Mouse (Mus musculus) Patski (cell line): Measurements from ENCODE around the gene Map3k7. TPM values are rescaled to one million over a fixed set of nuclear protein-coding genes. Genes with fewer than 3 reads are reported as not detected.

ENCODE experiments used
- ATAC-seq: fragments of 100-300 bp; one replicate; pipeline ENCODE4 v1.8.0; 2021
- CTCF ChIA-PET: fragments of 350-600 bp; sonication (Branson Sonifier 250); formaldehyde crosslinking; loops from one replicate; lab custom pipeline; 2022; ENCODE audit warnings: inconsistent platforms; lab: Charles Lee
- POLR2A ChIA-PET: fragments of 350-600 bp; sonication (Branson Sonifier 250); formaldehyde crosslinking; loops from one replicate; lab custom pipeline; 2022; ENCODE audit warnings: antibody characterized with exemption, inconsistent platforms; lab: Charles Lee
- DNase-seq: peaks from one replicate; pipeline ENCODE4 v3.0.0-alpha.2; 2011; ENCODE audit warnings: low read depth, low spot score
- H3K27me3 ChIP-seq: fragments of 371-371 bp; one replicate; pipeline ENCODE4 v1.5.1; 2021
- CTCF ChIP-seq: fragments of 100-300 bp; IDR thresholded peaks from one replicate; pipeline ENCODE4 v1.5.1; 2021
- in situ Hi-C: fragments of 300-500 bp; cut with MboI; formaldehyde crosslinking; loops from 3 replicates; pipeline ENCODE4 v1.11.1; 2018; ENCODE audit warnings: low pct_unique_long_range_greater_than_20kb, mixed read lengths
- polyA plus RNA-seq: library from polyadenylated mRNA; unstranded; gene quantifications from one replicate; pipeline ENCODE4 v1.2.3, GENCODE M21; 2021

The Map3k7 gene
- polyA plus RNA-seq, 1 experiment from 2014 or later, result 46.1 TPM

- CTCF ChIA-PET, result interaction anchor here (1.0 kb wide), 1 partner anchor 534 kb away, joined by 3 read pairs; no protein-coding TSS in a partner anchor
- H3K27me3 ChIP-seq, result no peaks in the 10 kb centered on the region
- no peak for TF ChIP-seq CTCF
- POLR2A ChIA-PET, result interaction anchor here (0.7 kb wide), 1 partner anchor 617 kb away, joined by 3 read pairs; no protein-coding TSS in a partner anchor
- in situ Hi-C loops, result loop anchor here (10.0 to 25.0 kb wide), 4 partner anchors 252 to 1059 kb away; no protein-coding TSS in a partner anchor
- DNase-seq, result no peak
- ATAC-seq, result no peak
Measured at GRCm38 (mm10) chr4:32053171-32053570, 89.3 kb downstream of the Map3k7 start.

GRCm38 (mm10) chr4:32055151-32056052 is 91.5 kb downstream of the Map3k7 start:
- POLR2A ChIA-PET, result interaction anchor here (0.7 kb wide), 1 partner anchor 194 kb away, joined by 3 read pairs; no protein-coding TSS in a partner anchor
- peak; percentile 92 for TF ChIP-seq CTCF
- ATAC-seq (peak; percentile 91), DNase-seq (peak; percentile 57)
- CTCF ChIA-PET, result interaction anchor here (0.8 to 2.1 kb wide), 7 partner anchors 82 to 517 kb away, joined by 3 to 7 read pairs (median 3); no protein-coding TSS in a partner anchor
- no peaks in the 10 kb centered on the region for H3K27me3 ChIP-seq
- in situ Hi-C loops, result loop anchor here (10.0 to 25.0 kb wide), 4 partner anchors 249 to 1057 kb away; no protein-coding TSS in a partner anchor

GRCm38 (mm10) chr4:32056441-32056840 is 92.5 kb downstream of the Map3k7 start:
- ChIA-PET POLR2A (interaction anchor here (1.0 kb wide), 1 partner anchor 182 kb away, joined by 3 read pairs; the partner anchor contains the start of gene Bach2), CTCF (interaction anchor here (1.1 to 2.2 kb wide), 12 partner anchors 9 to 560 kb away, joined by 3 to 7 read pairs (median 4); no protein-coding TSS in a partner anchor)
- in situ Hi-C loops, result loop anchor here (10.0 to 25.0 kb wide), 4 partner anchors 248 to 1056 kb away; no protein-coding TSS in a partner anchor
- no peaks in the 10 kb centered on the region for H3K27me3 ChIP-seq
- TF ChIP-seq CTCF, result no peak
- no peak for ATAC-seq
- DNase-seq, result no peak

GRCm38 (mm10) chr4:32057102-32057501 is 93.2 kb downstream of the Map3k7 start:
- ChIA-PET POLR2A (interaction anchor here (1.0 kb wide), 1 partner anchor 181 kb away, joined by 3 read pairs; the partner anchor contains the start of gene Bach2), CTCF (interaction anchor here (1.1 to 2.2 kb wide), 12 partner anchors 8 to 559 kb away, joined by 3 to 7 read pairs (median 4); no protein-coding TSS in a partner anchor)
- DNase-seq (no peak), ATAC-seq (no peak)
- in situ Hi-C loops, result loop anchor here (10.0 to 25.0 kb wide), 4 partner anchors 248 to 1055 kb away; no protein-coding TSS in a partner anchor
- H3K27me3 ChIP-seq, result no peaks in the 10 kb centered on the region
- peak; percentile 73 for TF ChIP-seq CTCF

GRCm38 (mm10) chr4:32060686-32061085 is 96.8 kb downstream of the Map3k7 start:
- ChIA-PET CTCF (no interaction called here), POLR2A (no interaction called here)
- ATAC-seq (no peak), DNase-seq (no peak)
- in situ Hi-C loops, result loop anchor here (5.0 to 25.0 kb wide), 2 partner anchors 182 to 1052 kb away; no protein-coding TSS in a partner anchor
- no peaks in the 10 kb centered on the region for H3K27me3 ChIP-seq
- no peak for TF ChIP-seq CTCF

GRCm38 (mm10) chr4:32062381-32063059 is 98.6 kb downstream of the Map3k7 start:
- H3K27me3 ChIP-seq, result no peaks in the 10 kb centered on the region
- DNase-seq (no peak), ATAC-seq (no peak)
- ChIA-PET CTCF (no interaction called here), POLR2A (no interaction called here)
- TF ChIP-seq CTCF, result no peak
- in situ Hi-C loops, result loop anchor here (5.0 to 25.0 kb wide), 2 partner anchors 180 to 1050 kb away; no protein-coding TSS in a partner anchor

GRCm38 (mm10) chr4:32063291-32063690 is 99.4 kb downstream of the Map3k7 start:
- ChIA-PET CTCF (no interaction called here), POLR2A (no interaction called here)
- in situ Hi-C loops, result loop anchor here (5.0 to 25.0 kb wide), 2 partner anchors 179 to 1049 kb away; no protein-coding TSS in a partner anchor
- no peak for TF ChIP-seq CTCF
- ATAC-seq (no peak), DNase-seq (no peak)
- no peaks in the 10 kb centered on the region for H3K27me3 ChIP-seq
